Mouse (Mus musculus): ENCODE measurements at regions not wholly inside any gene's neighbourhood (a gene's known extent, or its start where the extent isn't known, plus 50 kb on each side); places are given as distances from the start of the nearest gene placed in this dataset.
"Not testable (repeated sequence)": the region's sequence is repeated elsewhere in the genome, so short reads cannot be mapped to it uniquely, and the experiment has no call there.

DNA sequence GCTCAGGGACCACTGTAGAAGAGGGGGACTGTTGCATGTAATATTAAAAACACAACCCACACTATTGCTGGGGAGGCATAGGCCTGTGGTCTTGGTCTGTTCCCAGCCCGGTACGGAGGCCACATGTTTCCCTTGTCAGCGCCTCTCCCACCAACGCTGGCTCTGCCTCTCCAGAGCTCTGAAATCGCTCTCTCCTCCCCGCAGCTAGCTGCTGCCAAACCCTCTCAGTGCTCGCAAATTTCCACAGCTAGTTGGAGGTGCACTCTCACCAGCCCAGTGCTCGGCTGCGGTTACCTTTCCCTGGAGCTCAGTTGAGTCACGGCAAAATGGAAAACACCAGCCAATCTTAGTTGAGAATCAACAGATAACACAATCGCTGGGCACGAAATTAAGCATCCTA lies 402.9 kb downstream of the Ptpru start:
- TF ChIP-seq POLR2A (IDR thresholded peaks at IDR 0.05; ENCODE audit: borderline replicate concordance, control insufficient read depth, low read depth, low read length), result no peak
- no peak for TF ChIP-seq CTCF (IDR thresholded peaks at IDR 0.05; ENCODE audit: control insufficient read depth, insufficient read depth, low read length)
- Histone ChIP-seq H3K27ac (ENCODE audit: control insufficient read depth, insufficient read depth, low read depth, low read length, poor library complexity) (no peak overlapping the region), H3K4me3 (replicated peaks; ENCODE audit: control insufficient read depth, low read depth, low read length) (no peak overlapping the region), H3K4me1 (ENCODE audit: control insufficient read depth, insufficient read depth, low read length) (no peaks in the 10 kb centered on the region)
- 80% methylated on average over 12 of the region's 12 CpGs for WGBS

DNA sequence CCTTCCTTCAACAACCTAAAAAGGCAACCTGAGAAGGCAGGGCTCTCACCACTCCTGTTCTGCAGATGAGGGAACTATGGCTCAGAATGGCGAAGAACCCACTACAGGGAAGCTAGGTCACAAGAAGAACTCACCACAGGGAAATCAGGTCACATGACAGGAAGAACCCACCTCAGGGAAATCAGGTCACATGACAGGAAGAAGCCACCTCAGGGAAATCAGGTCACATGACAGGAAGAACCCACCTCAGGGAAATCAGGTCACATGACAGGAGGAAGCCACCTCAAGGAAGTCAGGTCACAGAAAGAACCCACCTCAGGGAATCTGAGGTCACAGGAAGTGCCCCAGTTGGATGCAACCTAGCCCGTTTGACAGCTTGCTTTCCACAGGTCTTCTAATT lies 399.7 kb downstream of the Ptpru start:
- WGBS, result 54% methylated on average over 2 of the region's 2 CpGs
- Histone ChIP-seq H3K4me1 (ENCODE audit: control insufficient read depth, insufficient read depth, low read length) (no peaks in the 10 kb centered on the region), H3K4me3 (replicated peaks; ENCODE audit: control insufficient read depth, low read depth, low read length) (no peak overlapping the region), H3K27ac (ENCODE audit: control insufficient read depth, insufficient read depth, low read depth, low read length, poor library complexity) (no peak overlapping the region)
- TF ChIP-seq POLR2A (IDR thresholded peaks at IDR 0.05; ENCODE audit: borderline replicate concordance, control insufficient read depth, low read depth, low read length), result no peak

DNA sequence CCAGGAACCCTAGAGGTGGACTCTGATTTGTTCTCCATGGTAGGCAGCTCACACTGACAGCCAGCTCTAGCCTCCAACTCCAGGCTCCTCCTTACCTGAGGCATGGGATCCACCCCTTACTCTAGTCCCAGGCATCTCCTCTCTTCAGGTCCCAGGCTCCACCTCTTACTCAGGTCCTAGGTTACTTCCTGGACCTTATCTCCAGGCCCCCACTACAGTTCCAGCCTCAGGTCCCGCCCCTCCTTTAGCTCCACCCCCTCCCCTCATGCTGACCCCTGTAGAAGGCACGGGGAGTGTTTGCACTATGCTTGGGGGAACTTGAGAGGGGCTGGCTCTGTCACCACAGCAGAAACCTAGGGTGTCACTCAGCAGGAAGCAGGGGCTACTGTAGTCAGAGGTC lies 399.2 kb downstream of the Ptpru start:
- WGBS, result 30% methylated on average over 2 of the region's 2 CpGs
- no peaks in the 10 kb centered on the region for H3K4me1 ChIP-seq (ENCODE audit: control insufficient read depth, insufficient read depth, low read length)
- H3K4me3 ChIP-seq (replicated peaks; ENCODE audit: control insufficient read depth, low read depth, low read length), result no peak overlapping the region
- no peak overlapping the region for H3K27ac ChIP-seq (ENCODE audit: control insufficient read depth, insufficient read depth, low read depth, low read length, poor library complexity)
- no peak for TF ChIP-seq CTCF (IDR thresholded peaks at IDR 0.05; ENCODE audit: control insufficient read depth, insufficient read depth, low read length)
- TF ChIP-seq POLR2A (IDR thresholded peaks at IDR 0.05; ENCODE audit: borderline replicate concordance, control insufficient read depth, low read depth, low read length), result no peak

- WGBS, result 71% methylated on average over 3 of the region's 3 CpGs
- H3K4me1 ChIP-seq (ENCODE audit: control insufficient read depth, insufficient read depth, low read length), result no peaks in the 10 kb centered on the region
- no peak overlapping the region for H3K27ac ChIP-seq (ENCODE audit: control insufficient read depth, insufficient read depth, low read depth, low read length, poor library complexity)
- H3K4me3 ChIP-seq (replicated peaks; ENCODE audit: control insufficient read depth, low read depth, low read length), result no peak overlapping the region
- TF ChIP-seq POLR2A (IDR thresholded peaks at IDR 0.05; ENCODE audit: borderline replicate concordance, control insufficient read depth, low read depth, low read length) (no peak), CTCF (IDR thresholded peaks at IDR 0.05; ENCODE audit: control insufficient read depth, insufficient read depth, low read length) (no peak)
Observed at GRCm38 (mm10) chr4:131440845-131441244, 397.2 kb downstream of the Ptpru start.

DNA sequence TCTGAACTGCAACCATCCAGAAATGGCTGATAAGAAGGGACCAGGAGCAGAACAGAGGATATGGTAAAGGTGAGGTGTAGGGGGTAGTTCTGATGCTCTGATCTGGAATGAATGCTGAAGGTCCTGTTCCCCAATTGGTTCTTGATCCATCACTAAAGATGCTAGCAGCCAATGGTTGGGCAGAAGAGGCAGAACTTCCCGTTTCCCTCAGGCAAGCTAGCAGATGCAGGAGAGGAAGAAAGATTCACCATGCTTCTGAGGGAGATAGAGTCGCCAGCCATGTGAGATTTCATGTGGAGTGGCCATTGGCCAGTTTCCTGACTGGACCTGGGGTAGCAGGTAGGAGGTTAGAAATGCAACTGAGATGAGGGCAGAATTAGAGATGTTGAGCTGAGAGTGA lies 394.6 kb downstream of the Ptpru start:
- Histone ChIP-seq H3K4me3 (replicated peaks; ENCODE audit: control insufficient read depth, low read depth, low read length) (no peak overlapping the region), H3K27ac (ENCODE audit: control insufficient read depth, insufficient read depth, low read depth, low read length, poor library complexity) (no peak overlapping the region), H3K4me1 (ENCODE audit: control insufficient read depth, insufficient read depth, low read length) (no peaks in the 10 kb centered on the region)
- WGBS, result 40% methylated on average over 2 of the region's 2 CpGs
- no peak for TF ChIP-seq CTCF (IDR thresholded peaks at IDR 0.05; ENCODE audit: control insufficient read depth, insufficient read depth, low read length)
- TF ChIP-seq POLR2A (IDR thresholded peaks at IDR 0.05; ENCODE audit: borderline replicate concordance, control insufficient read depth, low read depth, low read length), result no peak

DNA sequence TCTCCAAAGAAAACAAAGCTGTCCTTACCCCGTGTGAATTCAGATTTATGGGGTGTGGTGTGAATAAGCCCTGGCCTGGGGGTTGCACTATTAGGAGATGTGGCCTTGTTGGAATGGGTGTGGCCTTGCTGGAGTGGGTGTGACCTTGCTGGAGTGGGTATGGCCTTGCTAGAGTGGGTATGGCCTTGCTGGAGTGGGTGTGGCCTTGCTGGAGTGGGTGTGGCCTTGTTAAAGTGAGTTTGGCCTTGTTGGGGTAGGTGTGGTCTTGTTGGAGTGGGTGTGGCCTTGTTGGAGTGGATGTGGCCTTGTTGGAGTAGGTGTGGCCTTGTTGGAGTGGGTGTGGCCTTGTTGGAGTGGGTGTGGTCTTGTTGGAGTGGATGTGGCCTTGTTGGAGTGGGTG lies 387.8 kb downstream of the Ptpru start:
- H3K4me1 ChIP-seq (ENCODE audit: control insufficient read depth, insufficient read depth, low read length); H3K27ac ChIP-seq (ENCODE audit: control insufficient read depth, insufficient read depth, low read depth, low read length, poor library complexity); H3K4me3 ChIP-seq (replicated peaks; ENCODE audit: control insufficient read depth, low read depth, low read length): not testable (repeated sequence)
- 68% methylated on average over 1 of the region's 1 CpGs for WGBS

DNA sequence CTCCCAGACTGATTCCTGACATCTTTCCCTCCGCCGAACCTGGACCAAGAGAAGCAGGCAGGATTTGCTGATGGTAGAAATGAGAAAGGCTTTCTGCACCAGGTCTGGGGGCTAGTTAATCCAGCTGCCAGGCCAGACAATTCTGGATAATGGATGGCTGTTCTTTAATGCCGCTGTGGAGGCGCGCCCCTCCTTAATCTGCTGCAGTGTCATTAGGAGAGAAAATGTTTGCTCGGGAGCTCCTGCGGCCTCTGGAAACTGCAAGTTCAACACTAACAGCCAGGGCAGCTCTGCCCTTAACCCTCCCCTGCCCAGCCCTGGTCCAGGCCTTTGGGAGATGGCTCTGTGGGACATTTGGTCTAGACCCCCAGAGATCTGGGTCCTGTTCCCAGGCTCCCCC lies 380.5 kb downstream of the Ptpru start:
- H3K4me1 ChIP-seq (ENCODE audit: control insufficient read depth, insufficient read depth, low read length), result no peaks in the 10 kb centered on the region; the same call in 1 of the 2 replicates
- H3K27ac ChIP-seq (ENCODE audit: control insufficient read depth, insufficient read depth, low read depth, low read length, poor library complexity), result no peak overlapping the region
- no peak for TF ChIP-seq CTCF (IDR thresholded peaks at IDR 0.05; ENCODE audit: control insufficient read depth, insufficient read depth, low read length)
- TF ChIP-seq POLR2A (IDR thresholded peaks at IDR 0.05; ENCODE audit: borderline replicate concordance, control insufficient read depth, low read depth, low read length), result no peak
- WGBS, result 82% methylated on average over 7 of the region's 7 CpGs
- no peak overlapping the region for H3K4me3 ChIP-seq (replicated peaks; ENCODE audit: control insufficient read depth, low read depth, low read length)

- H3K4me3 ChIP-seq (replicated peaks; ENCODE audit: control insufficient read depth, low read depth, low read length), result no peak overlapping the region
- H3K4me1 ChIP-seq (ENCODE audit: control insufficient read depth, insufficient read depth, low read length), result no peaks in the 10 kb centered on the region
- no peak overlapping the region for H3K27ac ChIP-seq (ENCODE audit: control insufficient read depth, insufficient read depth, low read depth, low read length, poor library complexity)
- TF ChIP-seq POLR2A (IDR thresholded peaks at IDR 0.05; ENCODE audit: borderline replicate concordance, control insufficient read depth, low read depth, low read length) (no peak), CTCF (IDR thresholded peaks at IDR 0.05; ENCODE audit: control insufficient read depth, insufficient read depth, low read length) (no peak)
- 81% methylated on average over 5 of the region's 5 CpGs for WGBS
Observed at GRCm38 (mm10) chr4:131459746-131460145, 378.3 kb downstream of the Ptpru start.

- no peak overlapping the region for H3K4me3 ChIP-seq (replicated peaks; ENCODE audit: control insufficient read depth, low read depth, low read length)
- no peaks in the 10 kb centered on the region for H3K4me1 ChIP-seq (ENCODE audit: control insufficient read depth, insufficient read depth, low read length)
- 65% methylated on average over 4 of the region's 4 CpGs for WGBS
- H3K27ac ChIP-seq (ENCODE audit: control insufficient read depth, insufficient read depth, low read depth, low read length, poor library complexity), result no peak overlapping the region
- TF ChIP-seq CTCF (IDR thresholded peaks at IDR 0.05; ENCODE audit: control insufficient read depth, insufficient read depth, low read length), result no peak
- TF ChIP-seq POLR2A (IDR thresholded peaks at IDR 0.05; ENCODE audit: borderline replicate concordance, control insufficient read depth, low read depth, low read length), result no peak
Observed at GRCm38 (mm10) chr4:131461312-131461711, 376.8 kb downstream of the Ptpru start.

All from bone marrow, adult 2 months (tissue).